Mouse (Mus musculus) forebrain, embryonic 11.5 days (tissue): Measurements from ENCODE around the gene Shq1. TPM values are rescaled to one million over a fixed set of nuclear protein-coding genes. Genes with fewer than 3 reads are reported as not detected.

Source experiments
- ATAC-seq: fragments of 200-750 bp; cut with Nextera tagmentation; replicated peaks from 2 replicates; pipeline ENCODE4 v1.8.0; 2017; ENCODE audit warnings: moderate TSS enrichment; ENCODE audit not compliant: low FRiP score
- DNase-seq: peaks from one replicate; pipeline ENCODE4 v3.0.0-alpha.2; 2017; ENCODE audit warnings: low spot score
- H3K27ac ChIP-seq: fragments of 300-500 bp; sonication (generic); 2 replicates; pipeline ENCODE4 v1.5.1; 2014; ENCODE audit warnings: low read depth, low read length
- H3K27me3 ChIP-seq: fragments of 300-500 bp; sonication (generic); 2 replicates; pipeline ENCODE4 v1.6.1; 2014; ENCODE audit warnings: mild to moderate bottlenecking, low read length, mixed read lengths; ENCODE audit not compliant: control insufficient read depth, insufficient read depth
- H3K36me3 ChIP-seq: fragments of 300-500 bp; sonication (generic); 2 replicates; pipeline ENCODE4 v1.6.1; 2014; ENCODE audit warnings: mild to moderate bottlenecking, low read length, moderate library complexity, mixed read lengths; ENCODE audit not compliant: control insufficient read depth, insufficient read depth
- H3K4me1 ChIP-seq: fragments of 300-500 bp; sonication (generic); replicated peaks from 2 replicates; pipeline ENCODE4 v1.6.1; 2014; ENCODE audit warnings: low read length, mixed read lengths; ENCODE audit not compliant: control insufficient read depth, insufficient read depth
- H3K4me2 ChIP-seq: fragments of 300-500 bp; sonication (generic); 2 replicates; pipeline ENCODE4 v1.6.1; 2014; ENCODE audit warnings: low read depth, mild to moderate bottlenecking, low read length, moderate library complexity, mixed read lengths; ENCODE audit not compliant: severe bottlenecking
- H3K4me3 ChIP-seq: fragments of 300-500 bp; sonication (generic); 2 replicates; pipeline ENCODE4 v1.5.1; 2014; ENCODE audit warnings: low read depth, low read length
- H3K9ac ChIP-seq: fragments of 300-500 bp; sonication (generic); 2 replicates; pipeline ENCODE4 v1.6.1; 2014; ENCODE audit warnings: low read length
- H3K9me3 ChIP-seq: fragments of 300-500 bp; sonication (generic); 2 replicates; pipeline ENCODE4 v1.6.1; 2016; ENCODE audit warnings: low read length, mixed read lengths; ENCODE audit not compliant: control insufficient read depth
- WGBS: fragments of 180-500 bp; shearing (Covaris S2); extraction: QIAGEN DNeasy Blood & Tissue Kit; methylation state at CpG from one replicate; pipeline ENCODE4 v1.1.7; 2014; 5-methylcytosine and 5-hydroxymethylcytosine counted together
- polyA plus RNA-seq: library from polyadenylated mRNA; unstranded; fragments of >200 nt; fragmentation: Nextera tagmentation; extraction: Ambion mirVana; gene quantifications from 2 replicates; pipeline ENCODE4 v1.2.1, GENCODE M21; 2014

Gene Shq1
- polyA plus RNA-seq, 1 experiment from 2014 or later: 17.6 TPM

DNA sequence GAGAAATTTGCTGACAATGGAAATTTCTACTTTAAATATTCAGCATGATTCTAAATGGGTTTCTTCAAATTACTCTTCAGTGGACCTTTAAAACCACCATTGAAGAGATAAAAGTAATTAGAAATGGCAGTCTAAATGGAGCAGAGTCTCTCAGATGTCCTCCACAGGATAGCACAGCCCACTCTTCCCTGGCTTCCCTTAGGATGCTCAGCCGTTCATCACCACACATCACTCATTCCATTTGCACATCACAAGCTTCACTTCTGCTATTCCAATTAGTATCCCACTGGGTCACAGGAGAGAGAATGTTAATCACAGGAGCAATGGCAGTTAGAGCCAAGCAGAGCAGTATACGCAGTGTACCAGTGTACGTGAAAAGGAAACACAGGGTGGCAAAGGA lies 18.4 kb downstream of the Shq1 start:
- Histone ChIP-seq H3K27ac (no peak overlapping the region), H3K4me1 (no peaks in the 10 kb centered on the region), H3K36me3 (no peaks in the 10 kb centered on the region; the same call in 1 of the 2 replicates), H3K9ac (no peak overlapping the region), H3K4me3 (no peak overlapping the region), H3K27me3 (no peaks in the 10 kb centered on the region), H3K4me2 (no peak overlapping the region), H3K9me3 (no peaks in the 10 kb centered on the region)
- no peak for DNase-seq
- no peak for ATAC-seq
- 70% methylated on average over 3 of the region's 3 CpGs for WGBS

DNA sequence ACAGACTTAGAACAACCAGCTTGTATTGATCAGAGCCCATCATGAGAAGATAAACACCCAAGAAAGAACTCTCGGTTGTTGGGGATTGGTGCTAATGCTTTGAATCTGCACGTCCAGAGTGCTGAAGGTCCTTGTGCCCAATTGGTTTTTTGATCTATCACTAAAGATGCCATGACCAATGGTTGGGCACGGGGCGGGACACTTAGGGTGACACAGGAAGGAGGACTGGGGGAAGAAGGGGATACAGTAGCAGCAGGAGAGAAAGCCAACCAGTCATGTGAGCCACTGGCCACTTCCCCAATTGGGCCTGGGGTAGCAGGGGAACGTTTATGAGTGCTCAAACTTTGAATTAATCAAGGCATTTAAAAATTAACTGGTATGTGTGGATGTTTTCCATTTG lies 23.8 kb downstream of the Shq1 start:
- no peaks in the 10 kb centered on the region for H3K27me3 ChIP-seq
- H3K4me1 ChIP-seq: no peaks in the 10 kb centered on the region
- H3K27ac ChIP-seq: no peak overlapping the region
- H3K4me2 ChIP-seq: no peak overlapping the region
- H3K4me3 ChIP-seq: no peak overlapping the region
- ATAC-seq (no peak), DNase-seq (no peak)
- no peaks in the 10 kb centered on the region for H3K36me3 ChIP-seq
- WGBS: 81% methylated on average over 5 of the region's 5 CpGs
- no peaks in the 10 kb centered on the region for H3K9me3 ChIP-seq
- H3K9ac ChIP-seq: no peak overlapping the region

DNA sequence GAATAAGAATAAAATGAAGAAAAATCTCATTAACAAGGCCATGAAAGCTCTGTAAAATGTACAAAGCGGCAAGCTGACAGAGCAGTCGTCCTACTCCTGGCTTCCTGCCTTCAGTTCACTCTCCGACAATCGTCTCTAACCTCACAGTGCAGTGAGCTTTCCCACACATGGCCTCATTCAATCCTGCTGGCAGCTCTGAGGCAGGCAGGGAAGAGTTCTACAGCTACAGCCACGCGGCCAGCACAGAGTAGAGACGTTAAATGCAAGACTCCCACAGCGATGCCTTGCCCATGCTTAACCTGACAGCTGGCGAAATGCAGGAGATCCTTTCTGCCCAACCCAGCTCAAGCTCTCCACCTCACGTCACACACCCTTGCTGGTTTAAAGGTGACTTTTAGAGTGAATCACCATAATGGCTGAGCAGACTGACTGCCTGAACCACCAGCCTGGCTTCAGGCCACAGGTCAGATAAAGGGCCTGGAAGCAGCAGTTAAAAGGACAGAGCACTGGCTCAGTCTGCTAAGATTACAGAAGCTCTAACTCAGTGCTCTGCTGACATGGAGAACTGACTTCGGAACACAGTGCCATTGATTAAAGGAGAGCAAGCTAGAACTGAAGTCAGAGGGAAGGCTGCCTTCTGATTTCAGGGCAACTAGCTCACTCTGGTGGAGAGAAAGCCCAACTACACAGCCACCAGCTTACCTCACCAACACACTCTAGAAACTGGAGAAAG lies 25.3 kb downstream of the Shq1 start:
- Histone ChIP-seq H3K4me3 (no peak overlapping the region), H3K4me1 (no peaks in the 10 kb centered on the region), H3K27me3 (no peaks in the 10 kb centered on the region), H3K27ac (no peak overlapping the region), H3K9me3 (no peaks in the 10 kb centered on the region), H3K4me2 (no peak overlapping the region), H3K9ac (no peak overlapping the region), H3K36me3 (no peaks in the 10 kb centered on the region)
- DNase-seq (no peak), ATAC-seq (no peak)
- 83% methylated on average over 11 of the region's 11 CpGs for WGBS

DNA sequence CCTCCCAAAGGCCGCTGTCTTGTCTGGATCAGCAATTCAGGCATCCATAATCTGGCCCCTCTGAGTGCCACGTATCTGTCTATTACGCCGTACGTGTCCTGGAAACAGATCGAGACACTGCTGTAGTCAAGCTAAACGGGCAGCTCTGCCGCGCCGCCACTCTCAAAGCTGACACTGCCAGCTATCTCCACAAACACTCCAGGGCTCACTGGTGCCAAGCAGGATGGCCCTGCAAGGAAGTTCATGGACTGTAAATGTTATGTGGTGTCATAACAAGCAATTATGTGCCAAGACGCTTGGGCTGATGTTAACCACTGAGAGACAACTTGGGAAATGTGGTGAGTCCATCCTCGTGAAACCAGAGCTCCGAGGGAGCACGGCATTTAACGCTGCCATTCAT lies 26.3 kb downstream of the Shq1 start:
- no peaks in the 10 kb centered on the region for H3K36me3 ChIP-seq
- H3K9ac ChIP-seq: no peak overlapping the region
- H3K9me3 ChIP-seq: no peaks in the 10 kb centered on the region
- no peak for DNase-seq
- no peak overlapping the region for H3K4me3 ChIP-seq
- 92% methylated on average over 15 of the region's 15 CpGs for WGBS
- H3K4me2 ChIP-seq: no peak overlapping the region
- no peaks in the 10 kb centered on the region for H3K27me3 ChIP-seq
- ATAC-seq: no peak
- no peaks in the 10 kb centered on the region for H3K4me1 ChIP-seq
- no peak overlapping the region for H3K27ac ChIP-seq

DNA sequence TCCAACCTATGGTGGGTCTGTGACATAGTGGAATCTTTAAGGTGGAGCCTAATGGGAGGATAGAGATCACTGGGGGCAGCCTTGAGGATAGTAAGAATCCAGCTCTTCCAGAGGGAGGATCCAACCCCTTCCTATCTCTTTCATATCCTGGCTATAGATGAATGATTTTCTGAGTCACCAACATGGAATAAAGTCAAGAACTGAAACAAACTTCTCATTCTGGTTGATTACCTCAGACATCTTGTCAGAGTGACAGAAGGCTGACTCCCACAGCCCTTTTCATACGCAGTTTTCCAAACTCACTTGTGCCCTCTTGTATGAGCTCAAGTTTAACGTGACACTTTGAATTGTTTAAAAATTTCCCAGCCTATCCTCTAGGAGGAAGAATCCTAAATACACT lies 28.2 kb downstream of the Shq1 start:
- Histone ChIP-seq H3K27me3 (no peaks in the 10 kb centered on the region), H3K4me1 (no peaks in the 10 kb centered on the region), H3K4me2 (no peak overlapping the region), H3K4me3 (no peak overlapping the region), H3K27ac (no peak overlapping the region), H3K36me3 (no peaks in the 10 kb centered on the region), H3K9ac (no peak overlapping the region), H3K9me3 (no peaks in the 10 kb centered on the region)
- DNase-seq: no peak
- WGBS: 85% methylated on average over 2 of the region's 2 CpGs
- no peak for ATAC-seq

DNA sequence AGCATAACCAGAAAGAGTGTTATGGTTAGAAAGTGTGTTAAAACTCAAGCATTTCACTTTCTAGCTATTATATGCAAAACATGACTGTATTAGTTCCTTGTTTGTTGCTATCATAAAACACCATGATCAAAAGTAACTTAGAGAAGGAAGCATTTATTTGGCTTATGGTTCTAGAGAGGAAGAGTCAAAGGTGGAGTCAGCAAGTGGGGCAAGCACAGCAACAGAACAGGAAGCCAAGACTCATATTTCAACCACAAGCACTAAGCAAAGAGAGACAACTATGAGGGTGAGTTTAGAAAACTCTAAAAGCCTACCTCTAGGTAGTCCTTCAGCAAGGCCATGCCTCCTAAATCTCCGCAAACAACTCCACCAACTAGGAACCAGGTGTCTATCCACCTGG lies 30.4 kb downstream of the Shq1 start:
- ATAC-seq (no peak), DNase-seq (no peak)
- Histone ChIP-seq H3K4me2 (no peak overlapping the region), H3K4me1 (no peaks in the 10 kb centered on the region), H3K27me3 (no peaks in the 10 kb centered on the region), H3K27ac (no peak overlapping the region), H3K9me3 (no peaks in the 10 kb centered on the region), H3K4me3 (no peak overlapping the region), H3K36me3 (no peaks in the 10 kb centered on the region), H3K9ac (no peak overlapping the region)
- 96% methylated on average over 1 of the region's 1 CpGs for WGBS

DNA sequence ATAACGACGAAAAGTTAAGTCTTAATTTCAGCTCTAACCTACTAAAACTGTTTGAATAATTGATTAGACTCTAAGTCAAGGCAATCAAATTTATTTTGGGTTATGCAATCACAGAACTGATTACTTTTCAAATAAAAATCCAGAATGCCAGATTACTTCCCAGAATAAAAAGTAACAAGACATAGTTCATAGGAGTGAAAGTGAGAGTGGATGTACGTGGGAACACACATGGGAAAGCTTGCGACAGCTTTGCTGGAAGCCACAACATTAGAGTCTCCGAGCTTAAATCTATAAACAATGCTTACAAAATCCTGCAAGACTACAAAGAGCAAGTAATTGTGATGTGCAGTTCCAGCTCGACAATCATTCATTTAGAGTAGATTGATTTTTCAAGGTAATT lies 41.9 kb downstream of the Shq1 start:
- H3K36me3 ChIP-seq: no peaks in the 10 kb centered on the region; the same call in 1 of the 2 replicates
- H3K27ac ChIP-seq: no peak overlapping the region
- no peak overlapping the region for H3K9ac ChIP-seq
- 90% methylated on average over 6 of the region's 6 CpGs for WGBS
- no peaks in the 10 kb centered on the region for H3K27me3 ChIP-seq
- no peak overlapping the region for H3K4me3 ChIP-seq
- no peak for DNase-seq
- H3K4me1 ChIP-seq: no peaks in the 10 kb centered on the region
- H3K4me2 ChIP-seq: no peak overlapping the region
- no peaks in the 10 kb centered on the region for H3K9me3 ChIP-seq
- ATAC-seq: no peak

DNA sequence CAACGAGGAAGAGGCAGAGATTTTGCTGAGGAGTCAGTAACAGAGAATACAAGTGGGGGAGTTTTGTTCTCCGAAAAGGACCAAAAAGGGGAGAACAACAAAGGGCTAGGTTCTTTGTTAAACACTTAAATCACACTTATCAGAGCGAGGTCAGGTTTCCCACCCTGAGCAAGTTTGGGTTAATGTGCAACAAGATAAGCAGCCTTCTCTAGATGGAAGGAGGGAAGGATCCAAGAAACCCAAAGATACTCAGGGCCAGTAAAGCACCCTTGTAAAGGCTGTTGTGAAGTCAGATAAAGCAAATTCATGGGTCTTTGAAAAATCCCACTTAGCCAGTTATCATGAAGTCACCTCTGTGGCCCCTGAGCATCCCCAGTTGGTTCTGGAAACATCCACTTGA lies 42.7 kb downstream of the Shq1 start:
- H3K4me3 ChIP-seq: no peak overlapping the region

DNA sequence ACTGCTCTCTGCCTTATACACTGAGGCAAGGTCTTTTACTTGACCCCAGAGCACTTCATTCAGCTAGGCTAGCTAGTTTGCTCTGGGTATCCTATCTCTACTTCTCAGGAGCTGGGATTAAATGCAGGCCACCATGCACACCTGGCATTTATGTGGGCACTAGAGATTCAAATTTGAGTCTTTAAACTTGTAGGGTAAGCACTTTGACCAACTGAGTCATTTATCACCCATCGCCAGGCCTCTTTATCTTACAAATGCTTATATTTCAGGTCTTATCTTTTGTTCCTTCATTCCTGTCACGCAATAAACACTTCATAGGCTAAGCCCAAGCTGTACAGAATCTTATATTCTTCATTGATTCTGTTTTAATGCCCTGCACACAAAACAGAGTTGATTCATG lies 47.0 kb downstream of the Shq1 start:
- Histone ChIP-seq H3K4me2 (no peak overlapping the region), H3K36me3 (no peaks in the 10 kb centered on the region; the same call in 1 of the 2 replicates), H3K9me3 (no peaks in the 10 kb centered on the region), H3K4me1 (no peaks in the 10 kb centered on the region), H3K4me3 (no peak overlapping the region), H3K27ac (no peak overlapping the region), H3K9ac (no peak overlapping the region), H3K27me3 (no peaks in the 10 kb centered on the region)
- DNase-seq (no peak), ATAC-seq (no peak)
- WGBS: 94% methylated on average over 2 of the region's 2 CpGs

More for the DNA sequence above, 42.7 kb downstream of the Shq1 start:
- 66% methylated on average over 3 of the region's 3 CpGs for WGBS
- ATAC-seq (no peak), DNase-seq (no peak)
- no peaks in the 10 kb centered on the region for H3K9me3 ChIP-seq
- H3K9ac ChIP-seq: no peak overlapping the region
- no peaks in the 10 kb centered on the region for H3K27me3 ChIP-seq
- H3K36me3 ChIP-seq: no peaks in the 10 kb centered on the region; the same call in 1 of the 2 replicates
- no peak overlapping the region for H3K4me2 ChIP-seq
- H3K27ac ChIP-seq: no peak overlapping the region
- no peaks in the 10 kb centered on the region for H3K4me1 ChIP-seq
